Mouse (Mus musculus): ENCODE results near the gene Vps13d.

Gene Vps13d

DNA sequence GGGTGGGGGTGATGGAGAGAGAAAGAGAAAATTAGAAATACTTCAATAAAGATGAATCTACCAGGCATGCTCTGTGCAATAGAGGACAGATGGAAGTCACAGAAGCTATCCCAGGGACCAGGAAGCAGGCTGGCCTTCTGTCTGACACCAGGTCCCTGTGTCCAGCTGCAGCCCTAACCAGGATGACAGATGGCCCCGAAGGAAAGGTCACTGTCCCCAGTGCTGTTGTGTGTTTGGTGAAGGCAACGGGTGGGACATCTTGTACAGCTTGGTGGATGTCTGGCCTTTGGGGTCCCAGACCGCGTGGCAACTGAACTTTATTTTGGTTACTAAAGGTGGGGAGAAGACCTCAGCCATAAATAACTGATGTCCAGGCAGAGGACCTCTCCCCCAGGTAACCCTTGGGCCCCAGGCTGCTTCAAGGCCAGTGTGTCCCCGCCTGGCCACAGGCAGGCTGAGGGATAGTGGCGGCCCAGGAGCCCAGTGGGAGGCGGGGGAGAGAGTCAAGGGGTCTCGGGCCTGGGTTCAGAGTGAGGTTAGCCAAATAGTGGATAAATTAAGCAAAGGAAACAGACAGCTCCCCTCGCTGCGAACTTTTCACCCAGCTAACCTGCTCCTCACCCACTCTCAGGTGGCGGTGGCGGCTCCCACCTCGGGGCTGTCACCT is 253.9 kb downstream of the Vps13d start:
- no peak for DNase-seq (ENCODE audit: low spot score in 2 of 2)

DNA sequence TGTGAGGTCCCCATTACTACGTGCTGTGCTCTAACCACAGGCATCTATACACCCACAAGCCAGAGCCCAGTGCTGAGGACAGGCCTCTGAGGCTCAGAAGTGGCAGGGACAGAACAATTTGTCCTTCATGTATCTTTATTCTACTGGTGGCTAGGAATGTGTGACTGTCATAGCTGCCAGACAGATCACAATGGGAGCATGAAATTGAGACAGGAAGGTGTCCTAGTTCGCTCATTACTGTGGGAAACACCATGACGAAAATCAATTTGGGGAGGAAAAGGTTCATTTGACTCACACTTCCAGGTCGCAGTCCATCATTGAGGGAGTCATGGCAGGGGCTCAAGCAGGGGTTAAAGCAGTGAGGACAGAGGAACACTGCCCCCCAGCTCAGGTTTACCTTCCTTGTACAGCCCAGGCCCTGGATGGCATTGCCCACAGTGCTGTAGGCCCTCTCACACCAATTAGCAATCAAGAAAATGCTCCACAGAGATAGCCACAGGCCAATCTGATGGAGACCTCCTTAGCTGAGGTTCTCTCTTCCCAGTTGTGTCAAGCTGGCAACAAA is 254.9 kb downstream of the Vps13d start:
- DNase-seq (ENCODE audit: low spot score in 2 of 2): no peak

DNA sequence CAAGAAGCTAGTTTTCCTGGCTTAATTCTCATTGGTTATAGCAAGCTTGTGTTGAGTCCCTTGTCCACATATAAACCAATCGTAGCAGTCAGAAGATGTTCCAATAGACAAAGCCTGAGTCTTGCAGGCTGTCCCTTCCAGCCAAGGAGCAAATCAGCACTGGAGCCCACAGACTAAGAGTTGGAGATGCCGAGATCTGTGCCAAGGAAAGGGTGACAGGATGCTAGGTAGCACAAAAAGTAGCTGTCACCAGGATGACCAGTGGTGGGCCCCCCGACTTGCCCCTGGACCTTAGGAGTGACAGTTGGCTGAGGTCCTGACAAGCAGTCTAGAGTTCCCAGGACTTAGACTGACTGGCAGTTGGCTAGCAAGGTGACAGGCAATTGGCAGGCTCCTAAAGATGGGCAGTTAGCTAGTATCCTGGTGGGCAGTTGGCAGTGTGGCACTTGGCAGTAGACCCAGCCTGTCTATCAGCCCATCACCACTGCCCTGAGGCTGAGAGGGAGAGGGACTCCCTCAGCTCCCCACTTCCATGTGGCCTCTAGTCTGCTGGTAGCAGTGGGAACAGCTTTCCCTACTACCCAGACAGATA is 258.1 kb downstream of the Vps13d start:
- no peak for DNase-seq (ENCODE audit: low spot score in 2 of 2)

DNA sequence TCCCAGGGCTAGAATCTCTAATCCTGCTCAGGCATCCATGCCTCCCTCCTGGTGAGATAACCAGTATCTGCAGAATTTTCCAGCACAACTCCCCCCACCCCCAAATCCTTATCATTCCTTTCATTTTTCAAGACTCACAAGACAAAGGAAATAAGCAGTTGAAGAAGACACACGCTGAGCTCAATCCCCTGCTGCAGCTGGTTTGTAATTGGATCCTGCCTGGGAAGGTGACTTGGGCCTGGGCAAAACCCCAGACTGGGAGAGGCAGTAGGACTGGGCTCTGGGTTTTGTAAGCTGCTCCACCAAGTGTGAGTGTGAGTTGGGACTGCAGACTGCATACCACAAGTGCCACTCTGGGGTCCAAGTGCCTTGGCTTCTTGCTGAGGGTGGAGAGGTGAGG is 260.3 kb downstream of the Vps13d start:
- no peak for DNase-seq (ENCODE audit: low spot score in 2 of 2)

DNA sequence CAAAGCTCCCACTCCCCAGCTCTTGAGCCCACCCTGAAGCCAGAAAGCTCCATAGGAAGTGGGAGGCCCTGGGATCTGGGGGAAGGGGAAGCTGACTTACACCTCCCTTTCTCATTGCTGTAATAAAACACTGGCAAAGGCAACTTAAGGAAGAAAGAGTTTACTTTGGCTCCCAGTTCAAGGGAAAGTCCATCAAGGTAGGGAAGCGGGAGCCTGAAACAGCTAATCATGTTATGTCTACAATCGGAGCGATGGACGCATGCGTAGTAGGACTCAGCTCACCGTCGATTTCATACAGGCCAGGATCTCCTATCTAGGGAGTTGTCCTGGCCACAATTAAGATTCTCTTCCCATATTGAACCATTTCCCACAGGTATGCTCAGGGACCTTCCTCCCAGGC is 263.6 kb downstream of the Vps13d start:
- no peak for DNase-seq (ENCODE audit: low spot score in 2 of 2)

DNA sequence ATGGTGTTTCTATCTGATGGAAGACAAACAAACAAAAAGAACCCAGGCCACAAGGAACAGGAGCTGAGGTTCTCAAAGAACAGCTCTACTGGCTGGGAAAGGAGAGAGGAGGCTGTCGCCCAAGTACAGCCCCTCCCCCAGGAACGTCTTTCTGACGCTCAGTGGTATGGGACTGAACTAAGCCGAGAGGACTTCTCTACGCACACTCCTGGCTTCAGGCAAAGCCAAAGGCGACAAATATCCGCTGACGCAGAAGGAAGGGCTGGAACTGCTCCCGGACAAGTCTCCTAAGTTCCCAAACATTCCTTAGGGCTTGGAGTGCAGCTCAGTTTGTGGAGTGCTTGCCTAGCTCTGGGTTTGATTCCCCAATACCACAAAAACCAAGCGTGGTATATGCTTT is 264.4 kb downstream of the Vps13d start:
- DNase-seq (ENCODE audit: low spot score in 2 of 2): peak in 1 of 2 experiments; percentile 27

DNA sequence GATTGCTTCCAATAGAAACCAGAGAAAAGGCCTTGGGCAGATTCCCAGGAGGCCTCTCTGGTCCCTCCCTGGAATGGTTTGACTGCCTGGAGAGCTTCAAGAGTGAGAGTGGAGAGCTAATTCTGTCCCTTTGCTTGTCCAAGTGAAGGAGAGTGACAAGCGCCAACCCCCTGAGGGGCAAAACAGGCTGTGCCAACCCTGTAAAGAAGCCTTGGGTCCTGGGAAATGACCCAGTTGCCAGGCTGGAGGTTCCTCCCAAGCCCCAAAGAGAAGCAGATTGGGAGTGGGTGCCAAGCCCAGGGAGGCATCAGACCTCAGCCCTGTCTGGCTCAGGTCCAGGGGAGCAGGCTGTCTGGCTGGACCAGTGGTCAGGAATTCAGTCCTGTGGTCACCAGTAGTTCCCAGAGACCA is 265.0 kb downstream of the Vps13d start:
- DNase-seq (ENCODE audit: low spot score in 2 of 2): peak; percentile 33 to 60

DNA sequence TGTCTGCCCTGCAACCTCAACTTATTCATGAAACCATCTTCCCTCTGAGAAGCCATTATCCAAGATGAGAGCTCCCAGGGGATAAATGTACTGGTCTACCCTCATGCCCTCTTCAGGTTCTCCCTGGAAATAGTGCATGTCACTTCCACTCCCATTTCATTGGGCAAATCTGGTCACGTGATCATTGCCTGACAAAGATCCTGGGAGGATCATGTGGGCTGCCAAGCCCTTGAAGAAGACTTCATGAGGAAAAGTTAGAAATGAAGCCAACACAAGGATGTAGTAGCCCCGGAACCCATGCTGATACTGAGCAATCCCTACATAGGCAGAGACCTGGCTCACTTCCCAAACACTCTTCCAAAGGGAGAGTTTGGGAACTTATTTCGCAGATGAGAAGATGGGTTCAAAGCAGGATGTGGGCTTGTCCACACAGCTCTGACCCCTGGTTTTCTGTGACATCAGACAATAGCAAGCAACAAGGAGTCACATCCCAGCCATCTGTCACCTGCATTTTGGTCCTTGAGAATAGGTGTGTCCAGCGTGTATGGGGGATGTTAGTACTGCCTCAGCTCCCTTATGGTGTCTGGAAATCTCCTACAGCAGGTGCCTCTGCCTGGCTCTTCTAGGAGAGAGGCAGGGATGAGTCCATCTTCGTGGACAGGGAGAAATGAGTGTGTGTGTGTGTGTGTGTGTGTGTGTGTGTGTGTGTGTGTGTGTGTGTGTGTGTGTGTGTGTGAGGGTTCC is 265.9 kb downstream of the Vps13d start:
- no peak for DNase-seq (ENCODE audit: low spot score in 2 of 2)
